Mouse (Mus musculus) Patski (cell line): Measurements from ENCODE around the gene Tanc1. TPM values are rescaled to one million over a fixed set of nuclear protein-coding genes. Genes with fewer than 3 reads are reported as not detected.

ENCODE experiments used
- ATAC-seq: fragments of 100-300 bp; one replicate; pipeline ENCODE4 v1.8.0; 2021
- CTCF ChIA-PET: fragments of 350-600 bp; sonication (Branson Sonifier 250); formaldehyde crosslinking; loops from one replicate; lab custom pipeline; 2022; ENCODE audit warnings: inconsistent platforms; lab: Charles Lee
- POLR2A ChIA-PET: fragments of 350-600 bp; sonication (Branson Sonifier 250); formaldehyde crosslinking; loops from one replicate; lab custom pipeline; 2022; ENCODE audit warnings: antibody characterized with exemption, inconsistent platforms; lab: Charles Lee
- DNase-seq: peaks from one replicate; pipeline ENCODE4 v3.0.0-alpha.2; 2011; ENCODE audit warnings: low read depth, low spot score
- H3K27me3 ChIP-seq: fragments of 371-371 bp; one replicate; pipeline ENCODE4 v1.5.1; 2021
- CTCF ChIP-seq: fragments of 100-300 bp; IDR thresholded peaks from one replicate; pipeline ENCODE4 v1.5.1; 2021
- in situ Hi-C: fragments of 300-500 bp; cut with MboI; formaldehyde crosslinking; loops from 3 replicates; pipeline ENCODE4 v1.11.1; 2018; ENCODE audit warnings: low pct_unique_long_range_greater_than_20kb, mixed read lengths
- polyA plus RNA-seq: library from polyadenylated mRNA; unstranded; gene quantifications from one replicate; pipeline ENCODE4 v1.2.3, GENCODE M21; 2021

The Tanc1 gene
- polyA plus RNA-seq, 1 experiment from 2014 or later: 45.3 TPM

DNA sequence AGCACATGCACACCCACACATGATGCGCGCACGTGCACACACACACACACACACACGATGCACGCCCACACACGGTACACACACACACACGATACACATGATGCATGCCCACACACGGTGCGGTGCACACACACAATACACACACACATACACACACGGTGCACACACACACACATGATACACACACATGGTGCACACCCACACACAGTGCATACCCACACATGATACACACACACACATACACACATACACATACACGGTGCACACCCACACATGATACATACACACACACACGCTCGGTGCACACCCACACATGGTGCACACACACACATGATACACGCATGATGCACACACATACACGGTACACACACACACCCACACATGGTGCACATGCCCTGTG is 206.8 kb downstream of the Tanc1 start:
- in situ Hi-C loops: no loop called here
- DNase-seq (no peak), ATAC-seq (no peak)
- no peak for TF ChIP-seq CTCF
- H3K27me3 ChIP-seq: no peaks in the 10 kb centered on the region
- ChIA-PET CTCF (no interaction called here), POLR2A (no interaction called here)

DNA sequence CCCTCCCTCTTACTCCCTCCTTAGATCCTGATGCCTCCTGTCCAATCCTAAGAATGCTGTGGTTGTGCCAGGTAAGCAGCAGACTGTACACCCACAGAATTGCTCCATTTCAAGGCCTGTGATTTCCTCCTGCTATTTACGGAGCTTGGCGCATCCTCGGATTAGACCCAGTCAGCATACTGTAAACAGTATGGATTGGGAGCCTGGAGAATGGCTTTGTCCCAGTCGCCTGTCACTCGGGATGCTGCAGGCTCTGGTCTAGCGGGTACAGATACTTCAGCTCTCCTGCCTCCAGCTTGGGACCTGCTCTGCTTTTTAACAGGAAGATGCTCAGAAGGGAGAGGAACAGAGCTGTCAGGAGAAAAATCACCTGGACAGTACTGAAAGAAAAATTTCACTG is 207.6 kb downstream of the Tanc1 start:
- TF ChIP-seq CTCF: no peak
- DNase-seq (no peak), ATAC-seq (no peak)
- ChIA-PET POLR2A (no interaction called here), CTCF (no interaction called here)
- H3K27me3 ChIP-seq: no peaks in the 10 kb centered on the region
- in situ Hi-C loops: no loop called here

- in situ Hi-C loops: no loop called here
- ATAC-seq: no peak
- no peaks in the 10 kb centered on the region for H3K27me3 ChIP-seq
- DNase-seq: no peak
- ChIA-PET CTCF (no interaction called here), POLR2A (no interaction called here)
- TF ChIP-seq CTCF: no peak
Measured at GRCm38 (mm10) chr2:59820088-59820487, 208.2 kb downstream of the Tanc1 start.

- ATAC-seq: no peak
- ChIA-PET POLR2A (no interaction called here), CTCF (no interaction called here)
- no peak for TF ChIP-seq CTCF
- in situ Hi-C loops: no loop called here
- H3K27me3 ChIP-seq: no peaks in the 10 kb centered on the region
- no peak for DNase-seq
Measured at GRCm38 (mm10) chr2:59821044-59821443, 209.2 kb downstream of the Tanc1 start.

GRCm38 (mm10) chr2:59824289-59824688 is 212.4 kb downstream of the Tanc1 start:
- H3K27me3 ChIP-seq: no peaks in the 10 kb centered on the region
- TF ChIP-seq CTCF: no peak
- ChIA-PET CTCF (no interaction called here), POLR2A (no interaction called here)
- ATAC-seq: peak; percentile 78
- in situ Hi-C loops: no loop called here
- DNase-seq: peak; percentile 83

GRCm38 (mm10) chr2:59825380-59825779 is 213.5 kb downstream of the Tanc1 start:
- TF ChIP-seq CTCF: no peak
- ChIA-PET CTCF (interaction anchor here (1.0 kb wide), 2 partner anchors 9 to 284 kb away, joined by 4 read pairs; no protein-coding TSS in a partner anchor), POLR2A (no interaction called here)
- no peak for DNase-seq
- no peak for ATAC-seq
- in situ Hi-C loops: no loop called here
- no peaks in the 10 kb centered on the region for H3K27me3 ChIP-seq

- H3K27me3 ChIP-seq: no peaks in the 10 kb centered on the region
- in situ Hi-C loops: no loop called here
- TF ChIP-seq CTCF: no peak
- no peak for ATAC-seq
- no peak for DNase-seq
- POLR2A ChIA-PET: interaction anchor here (0.7 to 1.2 kb wide), 2 partner anchors 12 to 1391 kb away, joined by 3 read pairs; no protein-coding TSS in a partner anchor
- CTCF ChIA-PET: interaction anchor here (0.8 kb wide), 1 partner anchor 306 kb away, joined by 4 read pairs; no protein-coding TSS in a partner anchor
Measured at GRCm38 (mm10) chr2:59828103-59828655, 216.3 kb downstream of the Tanc1 start.

- POLR2A ChIA-PET: interaction anchor here (0.6 to 1.2 kb wide), 3 partner anchors 13 to 1158 kb away, joined by 3 to 9 read pairs (median 4); no protein-coding TSS in a partner anchor
- DNase-seq: peak; percentile 82
- no peaks in the 10 kb centered on the region for H3K27me3 ChIP-seq
- CTCF ChIA-PET: interaction anchor here (0.8 to 1.4 kb wide), 3 partner anchors 70 to 307 kb away, joined by 3 to 4 read pairs (median 3); no protein-coding TSS in a partner anchor
- in situ Hi-C loops: no loop called here
- ATAC-seq: peak; percentile 83
- no peak for TF ChIP-seq CTCF
Measured at GRCm38 (mm10) chr2:59828777-59829508, 217.1 kb downstream of the Tanc1 start.

DNA sequence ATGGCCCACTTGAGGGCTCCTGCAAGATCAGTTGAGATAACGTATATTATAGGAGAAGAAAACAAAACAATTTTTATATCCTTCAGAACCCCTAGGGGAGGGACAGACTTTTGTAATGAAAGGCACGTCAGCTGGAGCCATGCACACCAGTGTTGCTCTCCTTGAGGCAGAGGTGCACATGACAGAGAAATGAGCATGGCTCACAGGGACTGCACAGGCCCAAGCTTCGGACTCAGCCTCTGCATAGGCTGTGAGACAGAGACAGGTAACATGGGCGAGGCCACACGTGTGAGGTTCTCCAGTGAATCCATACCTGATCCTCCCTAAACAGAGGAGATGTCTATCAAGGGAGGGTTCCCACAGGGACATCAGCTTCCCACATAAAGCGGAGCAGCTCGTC is 217.9 kb downstream of the Tanc1 start:
- in situ Hi-C loops: no loop called here
- H3K27me3 ChIP-seq: no peaks in the 10 kb centered on the region
- ATAC-seq: no peak
- CTCF ChIA-PET: interaction anchor here (0.9 to 1.4 kb wide), 2 partner anchors 71 to 231 kb away, joined by 3 read pairs; no protein-coding TSS in a partner anchor
- no peak for DNase-seq
- TF ChIP-seq CTCF: no peak
- POLR2A ChIA-PET: interaction anchor here (0.5 to 0.7 kb wide), 3 partner anchors 56 to 122 kb away, joined by 3 to 9 read pairs (median 3); no protein-coding TSS in a partner anchor

- in situ Hi-C loops: no loop called here
Measured at GRCm38 (mm10) chr2:59830151-59830550, 218.3 kb downstream of the Tanc1 start.

More at GRCm38 (mm10) chr2:59830151-59830550, 218.3 kb downstream of the Tanc1 start:
- ChIA-PET CTCF (interaction anchor here (1.4 kb wide), 1 partner anchor 72 kb away, joined by 3 read pairs; no protein-coding TSS in a partner anchor), POLR2A (interaction anchor here (0.5 to 0.7 kb wide), 3 partner anchors 52 to 123 kb away, joined by 3 read pairs; no protein-coding TSS in a partner anchor)
- ATAC-seq (no peak), DNase-seq (no peak)
- no peaks in the 10 kb centered on the region for H3K27me3 ChIP-seq
- TF ChIP-seq CTCF: no peak
